Comparison of ENCODE assay signal across 19 mouse cellular contexts in the genomic region with DNA sequence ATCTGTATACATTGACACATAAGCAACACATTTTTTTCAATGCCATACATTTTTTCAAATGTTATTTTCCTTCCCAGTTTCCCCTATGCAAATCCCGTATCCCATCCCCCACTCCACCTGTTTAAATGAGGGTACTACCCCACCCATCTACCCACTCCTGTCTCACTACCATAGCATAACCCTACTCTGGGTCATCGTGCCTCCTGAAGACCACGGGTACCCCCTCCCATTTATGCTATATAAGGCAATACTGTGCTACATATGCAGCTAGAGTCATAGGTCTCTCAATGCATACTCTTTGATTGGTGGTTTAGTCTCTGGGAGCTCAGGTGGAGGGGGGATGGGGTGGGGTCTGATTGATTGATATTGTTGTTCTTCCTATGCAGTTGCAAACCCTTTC.
A peak's percentile ranks its signal among the peaks of the same experiment; 100 is the strongest.
DNase-seq lines count a peak whose midpoint lies in the region; ATAC-seq lines count a peak whose summit lies in the region.
"Had no signal": no experiment of that assay in that cellular context is flagged by ENCODE, and none has a peak within 500 bp of the region (broad histone marks: within the 10 kb centered on the region; RNA-seq: fewer than 3 reads in every experiment).

No protein-coding gene starts in this region.

- H3K9ac ChIP-seq in embryonic facial prominence, embryonic 12.5 days: no peak overlapping the region
- no peak overlapping the region for H3K9ac ChIP-seq in embryonic facial prominence, embryonic 15.5 days

- no peak for DNase-seq in embryonic facial prominence, embryonic 10.5 days (ENCODE audit: low spot score)
- DNase-seq in limb, embryonic 10.5 days (ENCODE audit: low spot score): no peak
- DNase-seq: adrenal gland, adult 2 months; adrenal gland, adult 8-10 months; adrenal gland, postnatal 10 days; adrenal gland, postnatal 14 days; adrenal gland, postnatal 25 days; adrenal gland, postnatal 36 days; B cell, adult 2 months; cerebellum, adult 11 months; cerebellum, adult 11-12 months; cerebellum, adult 18-20 months had no signal

- H3K27me3 ChIP-seq in embryonic facial prominence, embryonic 12.5 days: no peaks in the 10 kb centered on the region
- no peaks in the 10 kb centered on the region for H3K27me3 ChIP-seq in embryonic facial prominence, embryonic 10.5 days (replicated peaks; ENCODE audit: low read depth, poor library complexity, severe bottlenecking)
- H3K27me3 ChIP-seq in embryonic facial prominence, embryonic 15.5 days: no peaks in the 10 kb centered on the region
- H3K27me3 ChIP-seq in limb, embryonic 10.5 days (ENCODE audit: low read depth, poor library complexity, severe bottlenecking): no peaks in the 10 kb centered on the region
- H3K27me3 ChIP-seq: CH12.LX, Patski had no signal

- H3K4me1 ChIP-seq in embryonic facial prominence, embryonic 12.5 days: no peaks in the 10 kb centered on the region
- no peaks in the 10 kb centered on the region for H3K4me1 ChIP-seq in embryonic facial prominence, embryonic 10.5 days
- H3K4me1 ChIP-seq in embryonic facial prominence, embryonic 15.5 days: no peaks in the 10 kb centered on the region
- H3K4me1 ChIP-seq in limb, embryonic 10.5 days: no peaks in the 10 kb centered on the region

- 79% methylated on average over 3 of the region's 3 CpGs for WGBS in embryonic facial prominence, embryonic 12.5 days
- 92% methylated on average over 3 of the region's 3 CpGs for WGBS in embryonic facial prominence, embryonic 10.5 days
- WGBS in embryonic facial prominence, embryonic 15.5 days: 82% methylated on average over 3 of the region's 3 CpGs
- WGBS in limb, embryonic 10.5 days: 87% methylated on average over 3 of the region's 3 CpGs

- H3K36me3 ChIP-seq in embryonic facial prominence, embryonic 12.5 days: no peaks in the 10 kb centered on the region
- H3K36me3 ChIP-seq in embryonic facial prominence, embryonic 10.5 days (replicated peaks): no peaks in the 10 kb centered on the region
- no peaks in the 10 kb centered on the region for H3K36me3 ChIP-seq in embryonic facial prominence, embryonic 15.5 days
- H3K36me3 ChIP-seq in limb, embryonic 10.5 days: no peaks in the 10 kb centered on the region
- H3K36me3 ChIP-seq: G1E had no signal

- no peaks in the 10 kb centered on the region for H3K9me3 ChIP-seq in embryonic facial prominence, embryonic 12.5 days
- H3K9me3 ChIP-seq in embryonic facial prominence, embryonic 10.5 days: no peaks in the 10 kb centered on the region
- no peaks in the 10 kb centered on the region for H3K9me3 ChIP-seq in embryonic facial prominence, embryonic 15.5 days (replicated peaks)
- no peaks in the 10 kb centered on the region for H3K9me3 ChIP-seq in limb, embryonic 10.5 days (replicated peaks)
- H3K9me3 ChIP-seq: G1E had no signal

- 0 out of 2 replicates have a peak, but pooled peaks have one; percentile 72 for ATAC-seq in embryonic facial prominence, embryonic 12.5 days (ENCODE audit: insufficient number of reproducible peaks, insufficient read depth, low FRiP score, low TSS enrichment)
- ATAC-seq in embryonic facial prominence, embryonic 15.5 days (ENCODE audit: insufficient number of reproducible peaks, low FRiP score, low TSS enrichment, low read depth): peak; percentile 73
- ATAC-seq: activated CD4-positive, CD25-positive, alpha-beta regulatory T cell, adult 4 months; CD4-positive, CD25-positive, alpha-beta regulatory T cell, adult 4 months; Patski had no signal

- no peak overlapping the region for H3K27ac ChIP-seq in embryonic facial prominence, embryonic 12.5 days
- no peak overlapping the region for H3K27ac ChIP-seq in embryonic facial prominence, embryonic 10.5 days (replicated peaks)
- H3K27ac ChIP-seq in embryonic facial prominence, embryonic 15.5 days (replicated peaks): no peak overlapping the region
- no peak overlapping the region for H3K27ac ChIP-seq in limb, embryonic 10.5 days

- no peak overlapping the region for H3K4me2 ChIP-seq in embryonic facial prominence, embryonic 12.5 days (replicated peaks)
- H3K4me2 ChIP-seq in embryonic facial prominence, embryonic 15.5 days (replicated peaks): no peak overlapping the region

- H3K4me3 ChIP-seq in embryonic facial prominence, embryonic 12.5 days: no peak overlapping the region
- H3K4me3 ChIP-seq in embryonic facial prominence, embryonic 10.5 days: no peak overlapping the region
- H3K4me3 ChIP-seq in embryonic facial prominence, embryonic 15.5 days (replicated peaks): no peak overlapping the region
- no peak overlapping the region for H3K4me3 ChIP-seq in limb, embryonic 10.5 days
